Mouse (Mus musculus): ENCODE results near the gene Hspb7. TPM values are rescaled to one million over a fixed set of nuclear protein-coding genes. Genes with fewer than 3 reads are reported as not detected.
A peak's percentile ranks its signal among the peaks of the same experiment; 100 is the strongest.

Hspb7 gene
- total and polyA plus RNA-seq, 2 experiments = 0.02 to 0.09 TPM

- DNase-seq (ENCODE audit: extremely low read depth, low read depth, low spot score) = no peak
- no peak overlapping the region for H3K27ac ChIP-seq (replicated peaks; ENCODE audit: insufficient read depth, low read depth, low read length)
- H3K4me3 ChIP-seq (ENCODE audit: insufficient read depth, low read depth, low read length) = no peak overlapping the region
- TF ChIP-seq CTCF (IDR thresholded peaks at IDR 0.05; ENCODE audit: low read depth, low read length) (no peak), POLR2A (IDR thresholded peaks at IDR 0.05; ENCODE audit: extremely low read depth, insufficient read depth, low read length) (no peak)
- peaks cover 8% of the 10 kb centered on the region for H3K36me3 ChIP-seq (ENCODE audit: control insufficient read depth, insufficient read depth, low read length)
- H3K79me2 ChIP-seq (ENCODE audit: control insufficient read depth, insufficient read depth, low read length) = peaks cover 7% of the 10 kb centered on the region; the same call in 1 of the 2 replicates
- H3K9ac ChIP-seq (ENCODE audit: low read depth, low read length) = no peak overlapping the region
- H3K27me3 ChIP-seq (ENCODE audit: control insufficient read depth, insufficient read depth, low read length) = no peaks in the 10 kb centered on the region
- WGBS = 95% methylated on average over 9 of the region's 9 CpGs
- peaks cover 2% of the 10 kb centered on the region; the same call in 1 of the 2 replicates for H3K4me1 ChIP-seq (ENCODE audit: control insufficient read depth, insufficient read depth, low read length)
Observed at GRCm38 (mm10) chr4:141459766-141460165, 39.2 kb downstream of the Hspb7 start.

DNA sequence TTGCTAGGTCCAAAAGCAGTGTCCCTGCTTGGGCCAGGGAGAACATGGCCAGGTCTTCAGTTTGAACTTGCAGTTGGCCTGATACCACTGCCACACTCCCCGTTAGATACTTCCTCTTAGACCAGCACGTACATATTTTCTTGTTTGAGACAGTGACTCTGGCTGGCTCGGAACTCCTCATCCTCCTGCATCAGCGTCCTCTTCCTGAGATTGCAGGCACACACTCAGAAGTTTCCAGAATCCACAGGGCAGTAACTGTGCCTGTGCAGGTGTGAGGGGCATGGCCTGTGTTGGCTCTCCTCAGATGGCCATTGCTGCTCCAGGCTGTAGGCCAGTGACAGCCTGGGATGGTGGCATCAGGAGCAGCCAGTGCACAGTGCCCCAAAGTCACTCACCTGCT, 39.9 kb downstream of the Hspb7 start:
- H3K4me1 ChIP-seq (ENCODE audit: control insufficient read depth, insufficient read depth, low read length) = peaks cover 2% of the 10 kb centered on the region; the same call in 1 of the 2 replicates
- no peak for DNase-seq (ENCODE audit: extremely low read depth, low read depth, low spot score)

DNA sequence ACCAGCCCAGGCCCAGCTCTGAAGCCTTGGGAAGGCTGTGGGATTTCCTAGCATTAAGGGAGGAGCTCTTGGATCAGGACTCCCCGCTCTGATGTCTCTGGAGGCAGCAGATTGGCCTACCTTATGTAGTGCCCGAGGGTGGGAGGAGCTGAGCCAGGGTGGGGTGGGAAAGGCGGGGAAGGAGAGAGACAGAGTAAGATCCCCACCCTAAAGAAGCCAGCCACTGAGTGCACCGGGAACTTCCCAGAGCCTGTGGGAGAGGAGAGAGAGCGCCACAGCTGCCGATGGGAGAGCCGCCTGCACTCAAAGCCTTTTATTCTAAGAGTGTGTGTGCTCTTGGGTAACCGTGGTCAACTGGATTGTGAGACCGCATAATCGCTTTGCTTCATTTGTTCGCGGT, 40.5 kb downstream of the Hspb7 start:
- Histone ChIP-seq H3K27me3 (ENCODE audit: control insufficient read depth, insufficient read depth, low read length) (no peaks in the 10 kb centered on the region), H3K79me2 (ENCODE audit: control insufficient read depth, insufficient read depth, low read length) (peaks cover 6% of the 10 kb centered on the region; the same call in 1 of the 2 replicates), H3K36me3 (ENCODE audit: control insufficient read depth, insufficient read depth, low read length) (peaks cover 11% of the 10 kb centered on the region), H3K4me3 (ENCODE audit: insufficient read depth, low read depth, low read length) (no peak overlapping the region), H3K4me1 (ENCODE audit: control insufficient read depth, insufficient read depth, low read length) (peaks cover 2% of the 10 kb centered on the region; the same call in 1 of the 2 replicates), H3K27ac (replicated peaks; ENCODE audit: insufficient read depth, low read depth, low read length) (no peak overlapping the region), H3K9ac (ENCODE audit: low read depth, low read length) (no peak overlapping the region)
- no peak for TF ChIP-seq CTCF (IDR thresholded peaks at IDR 0.05; ENCODE audit: low read depth, low read length)
- TF ChIP-seq POLR2A (IDR thresholded peaks at IDR 0.05; ENCODE audit: extremely low read depth, insufficient read depth, low read length) = no peak
- WGBS = 92% methylated on average over 12 of the region's 12 CpGs
- no peak for DNase-seq (ENCODE audit: extremely low read depth, low read depth, low spot score)

More for the DNA sequence above, 39.9 kb downstream of the Hspb7 start:
- Histone ChIP-seq H3K36me3 (ENCODE audit: control insufficient read depth, insufficient read depth, low read length) (peaks cover 11% of the 10 kb centered on the region), H3K27ac (replicated peaks; ENCODE audit: insufficient read depth, low read depth, low read length) (no peak overlapping the region), H3K27me3 (ENCODE audit: control insufficient read depth, insufficient read depth, low read length) (no peaks in the 10 kb centered on the region), H3K9ac (ENCODE audit: low read depth, low read length) (no peak overlapping the region), H3K4me3 (ENCODE audit: insufficient read depth, low read depth, low read length) (no peak overlapping the region), H3K79me2 (ENCODE audit: control insufficient read depth, insufficient read depth, low read length) (peaks cover 7% of the 10 kb centered on the region; the same call in 1 of the 2 replicates)
- TF ChIP-seq CTCF (IDR thresholded peaks at IDR 0.05; ENCODE audit: low read depth, low read length) (no peak), POLR2A (IDR thresholded peaks at IDR 0.05; ENCODE audit: extremely low read depth, insufficient read depth, low read length) (no peak)
- 80% methylated on average over 4 of the region's 4 CpGs for WGBS

DNA sequence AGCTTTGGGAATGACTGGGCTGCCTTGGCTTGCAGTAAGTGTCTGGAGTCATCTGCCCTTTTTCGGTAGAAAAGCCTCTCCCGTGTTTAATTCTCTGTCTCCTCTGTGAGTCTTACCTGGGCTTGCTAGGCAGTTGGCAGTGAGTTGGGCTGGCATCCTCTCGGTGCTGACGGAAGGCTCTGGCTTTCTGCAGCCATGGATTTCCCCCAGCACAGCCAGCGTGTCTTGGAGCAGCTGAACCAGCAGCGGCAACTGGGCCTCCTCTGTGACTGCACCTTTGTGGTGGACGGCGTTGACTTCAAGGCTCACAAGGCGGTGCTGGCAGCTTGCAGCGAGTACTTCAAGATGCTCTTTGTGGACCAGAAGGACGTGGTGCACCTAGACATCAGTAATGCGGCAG, 41.0 kb downstream of the Hspb7 start:
- Histone ChIP-seq H3K36me3 (ENCODE audit: control insufficient read depth, insufficient read depth, low read length) (peaks cover 11% of the 10 kb centered on the region), H3K4me1 (ENCODE audit: control insufficient read depth, insufficient read depth, low read length) (peaks cover 2% of the 10 kb centered on the region; the same call in 1 of the 2 replicates), H3K27me3 (ENCODE audit: control insufficient read depth, insufficient read depth, low read length) (no peaks in the 10 kb centered on the region), H3K27ac (replicated peaks; ENCODE audit: insufficient read depth, low read depth, low read length) (no peak overlapping the region), H3K9ac (ENCODE audit: low read depth, low read length) (no peak overlapping the region), H3K4me3 (ENCODE audit: insufficient read depth, low read depth, low read length) (no peak overlapping the region), H3K79me2 (ENCODE audit: control insufficient read depth, insufficient read depth, low read length) (peaks cover 1% of the 10 kb centered on the region; the same call in 1 of the 2 replicates)
- DNase-seq (ENCODE audit: extremely low read depth, low read depth, low spot score) = no peak
- 97% methylated on average over 12 of the region's 12 CpGs for WGBS
- no peak for TF ChIP-seq CTCF (IDR thresholded peaks at IDR 0.05; ENCODE audit: low read depth, low read length)
- TF ChIP-seq POLR2A (IDR thresholded peaks at IDR 0.05; ENCODE audit: extremely low read depth, insufficient read depth, low read length) = no peak

DNA sequence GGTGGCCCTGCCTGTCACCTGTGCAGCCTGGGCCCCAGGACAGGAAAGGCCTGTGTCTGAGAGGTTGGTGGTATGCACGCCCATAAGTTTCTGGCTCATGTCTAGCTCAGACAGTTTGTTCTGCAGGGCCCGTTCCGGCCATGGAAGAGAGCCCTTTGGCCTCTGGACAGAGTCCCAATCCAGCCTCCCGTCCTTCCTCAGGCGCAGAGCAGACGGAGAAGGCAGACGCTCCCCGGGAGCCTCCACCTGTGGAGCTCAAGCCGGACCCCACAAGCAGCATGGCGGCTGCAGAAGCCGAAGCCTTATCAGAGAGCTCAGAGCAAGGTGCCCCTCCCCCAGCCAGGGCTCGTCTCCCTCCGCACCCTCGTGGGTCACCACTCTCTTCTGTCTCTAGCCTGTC, 42.9 kb downstream of the Hspb7 start:
- peak; percentile 59 for DNase-seq (ENCODE audit: extremely low read depth, low read depth, low spot score)
- TF ChIP-seq CTCF (IDR thresholded peaks at IDR 0.05; ENCODE audit: low read depth, low read length) (no peak), POLR2A (IDR thresholded peaks at IDR 0.05; ENCODE audit: extremely low read depth, insufficient read depth, low read length) (no peak)
- Histone ChIP-seq H3K27ac (replicated peaks; ENCODE audit: insufficient read depth, low read depth, low read length) (no peak overlapping the region), H3K4me1 (ENCODE audit: control insufficient read depth, insufficient read depth, low read length) (peaks cover 2% of the 10 kb centered on the region; the same call in 1 of the 2 replicates), H3K36me3 (ENCODE audit: control insufficient read depth, insufficient read depth, low read length) (peaks cover 18% of the 10 kb centered on the region), H3K9ac (ENCODE audit: low read depth, low read length) (no peak overlapping the region), H3K79me2 (ENCODE audit: control insufficient read depth, insufficient read depth, low read length) (no peaks in the 10 kb centered on the region), H3K27me3 (ENCODE audit: control insufficient read depth, insufficient read depth, low read length) (no peaks in the 10 kb centered on the region), H3K4me3 (ENCODE audit: insufficient read depth, low read depth, low read length) (no peak overlapping the region)
- WGBS = 39% methylated on average over 14 of the region's 14 CpGs

DNA sequence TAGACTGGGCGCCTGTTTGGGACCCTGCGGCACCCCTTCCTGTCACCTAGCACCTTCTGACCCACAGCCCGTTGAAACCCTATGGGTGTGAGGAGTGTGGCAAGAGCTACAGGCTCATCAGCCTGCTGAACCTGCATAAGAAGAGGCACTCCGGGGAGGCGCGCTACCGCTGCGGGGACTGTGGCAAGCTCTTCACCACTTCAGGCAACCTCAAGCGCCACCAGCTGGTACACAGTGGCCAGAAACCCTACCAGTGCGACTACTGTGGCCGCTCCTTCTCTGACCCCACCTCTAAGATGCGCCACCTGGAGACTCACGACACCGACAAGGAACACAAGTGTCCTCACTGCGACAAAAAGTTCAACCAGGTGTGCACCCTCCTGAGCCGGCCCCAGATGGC, 44.1 kb downstream of the Hspb7 start:
- DNase-seq (ENCODE audit: extremely low read depth, low read depth, low spot score) = no peak
- Histone ChIP-seq H3K9ac (ENCODE audit: low read depth, low read length) (no peak overlapping the region), H3K4me1 (ENCODE audit: control insufficient read depth, insufficient read depth, low read length) (peaks cover 2% of the 10 kb centered on the region; the same call in 1 of the 2 replicates), H3K36me3 (ENCODE audit: control insufficient read depth, insufficient read depth, low read length) (peaks cover 18% of the 10 kb centered on the region), H3K4me3 (ENCODE audit: insufficient read depth, low read depth, low read length) (no peak overlapping the region), H3K79me2 (ENCODE audit: control insufficient read depth, insufficient read depth, low read length) (no peaks in the 10 kb centered on the region), H3K27ac (replicated peaks; ENCODE audit: insufficient read depth, low read depth, low read length) (no peak overlapping the region), H3K27me3 (ENCODE audit: control insufficient read depth, insufficient read depth, low read length) (no peaks in the 10 kb centered on the region)
- no peak for TF ChIP-seq POLR2A (IDR thresholded peaks at IDR 0.05; ENCODE audit: extremely low read depth, insufficient read depth, low read length)
- no peak for TF ChIP-seq CTCF (IDR thresholded peaks at IDR 0.05; ENCODE audit: low read depth, low read length)
- WGBS = 92% methylated on average over 16 of the region's 16 CpGs
